Mouse (Mus musculus) intestine, postnatal 0 days (tissue): ENCODE data around the gene Mybpc1. TPM values are rescaled to one million over a fixed set of nuclear protein-coding genes. Genes with fewer than 3 reads are reported as not detected.

Experiments used
- ATAC-seq: fragments of 200-750 bp; cut with Nextera tagmentation; 2 replicates; pipeline ENCODE4 v1.8.0; 2017; ENCODE audit warnings: mild to moderate bottlenecking, moderate TSS enrichment, moderate library complexity
- H3K27ac ChIP-seq: fragments of 300-500 bp; sonication (generic); 2 replicates; pipeline ENCODE4 v1.5.1; 2014; ENCODE audit warnings: mild to moderate bottlenecking, low read depth, low read length, moderate library complexity
- H3K27me3 ChIP-seq: fragments of 300-500 bp; sonication (generic); replicated peaks from 2 replicates; pipeline ENCODE4 v1.6.1; 2014; ENCODE audit warnings: low read length, mixed read lengths; ENCODE audit not compliant: control insufficient read depth, insufficient read depth
- H3K36me3 ChIP-seq: fragments of 300-500 bp; sonication (generic); 2 replicates; pipeline ENCODE4 v1.6.1; 2014; ENCODE audit warnings: mild to moderate bottlenecking, moderate library complexity; ENCODE audit not compliant: control insufficient read depth, insufficient read depth
- H3K4me1 ChIP-seq: fragments of 300-500 bp; sonication (generic); replicated peaks from 2 replicates; pipeline ENCODE4 v1.6.1; 2014; ENCODE audit warnings: antibody characterized with exemption, low read length, mixed read lengths; ENCODE audit not compliant: control insufficient read depth, insufficient read depth
- H3K4me2 ChIP-seq: fragments of 300-500 bp; sonication (generic); replicated peaks from 2 replicates; pipeline ENCODE4 v1.6.1; 2014; ENCODE audit warnings: low read depth, mild to moderate bottlenecking, moderate library complexity
- H3K4me3 ChIP-seq: fragments of 300-500 bp; sonication (generic); 2 replicates; pipeline ENCODE4 v1.5.1; 2014; ENCODE audit warnings: low read depth, low read length
- H3K9ac ChIP-seq: fragments of 300-500 bp; sonication (generic); 2 replicates; pipeline ENCODE4 v1.6.1; 2014; ENCODE audit warnings: mild to moderate bottlenecking, low read depth, low read length
- H3K9me3 ChIP-seq: fragments of 300-500 bp; sonication (generic); 2 replicates; pipeline ENCODE4 v1.6.1; 2016; ENCODE audit warnings: mixed run types; ENCODE audit not compliant: control insufficient read depth
- CTCF ChIP-seq: sonication (generic); IDR thresholded peaks from 2 replicates; pipeline ENCODE4 v1.5.1; 2016; ENCODE audit warnings: low read depth, mild to moderate bottlenecking, control low read depth, antibody characterized with exemption, moderate library complexity
- WGBS: fragments of 180-500 bp; shearing (Covaris S2); extraction: QIAGEN DNeasy Blood & Tissue Kit; methylation state at CpG from one replicate; pipeline ENCODE4 v1.1.7; 2014; 5-methylcytosine and 5-hydroxymethylcytosine counted together
- polyA plus RNA-seq: library from polyadenylated mRNA; unstranded; fragments of >200 nt; fragmentation: Nextera tagmentation; extraction: Ambion mirVana; gene quantifications from 2 replicates; pipeline ENCODE4 v1.2.1, GENCODE M21; 2015

Mybpc1 gene
- polyA plus RNA-seq, 1 experiment from 2014 or later, result 2.2 TPM

- no peak overlapping the region for H3K27ac ChIP-seq
- H3K4me1 ChIP-seq, result no peaks in the 10 kb centered on the region
- no peaks in the 10 kb centered on the region for H3K9me3 ChIP-seq
- no peak overlapping the region for H3K4me3 ChIP-seq
- ATAC-seq, result no peak
- no peaks in the 10 kb centered on the region for H3K27me3 ChIP-seq
- no peak overlapping the region for H3K9ac ChIP-seq
- H3K4me2 ChIP-seq, result no peak overlapping the region
- no peak for TF ChIP-seq CTCF
- no peaks in the 10 kb centered on the region for H3K36me3 ChIP-seq
- WGBS, result 68% methylated on average over 8 of the region's 8 CpGs
Measured at GRCm38 (mm10) chr10:88574115-88574635, 30.8 kb downstream of the Mybpc1 start.

- Histone ChIP-seq H3K4me1 (no peaks in the 10 kb centered on the region), H3K27ac (no peak overlapping the region), H3K4me2 (no peak overlapping the region), H3K27me3 (no peaks in the 10 kb centered on the region), H3K4me3 (no peak overlapping the region), H3K36me3 (no peaks in the 10 kb centered on the region), H3K9ac (no peak overlapping the region), H3K9me3 (no peaks in the 10 kb centered on the region)
- TF ChIP-seq CTCF, result no peak
- no peak for ATAC-seq
- WGBS, result 81% methylated on average over 5 of the region's 5 CpGs
Measured at GRCm38 (mm10) chr10:88572123-88572522, 32.8 kb downstream of the Mybpc1 start.

GRCm38 (mm10) chr10:88557046-88557445 is 47.9 kb downstream of the Mybpc1 start:
- TF ChIP-seq CTCF, result no peak
- 84% methylated on average over 6 of the region's 6 CpGs for WGBS
- no peak for ATAC-seq

DNA sequence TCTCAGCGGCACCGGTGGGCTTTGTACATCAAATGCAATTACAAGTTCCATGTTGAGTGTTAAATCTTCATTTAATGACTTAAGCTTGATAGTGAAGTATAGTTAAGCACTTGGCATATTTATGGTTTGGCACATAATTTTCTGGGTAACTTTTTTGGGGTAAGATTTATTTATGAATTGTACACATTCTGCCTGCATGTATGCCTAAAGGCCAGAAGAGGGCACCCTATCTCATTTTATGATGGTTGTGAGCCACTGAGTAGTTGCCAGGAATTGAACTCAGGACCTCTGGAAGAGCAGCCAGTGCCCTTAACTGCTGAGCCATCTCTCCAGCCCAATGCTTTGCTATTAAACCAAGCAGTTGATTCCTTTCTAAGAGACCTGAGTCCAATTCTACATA is 52.2 kb downstream of the Mybpc1 start:
- H3K4me2 ChIP-seq, result no peak overlapping the region
- H3K4me1 ChIP-seq, result no peaks in the 10 kb centered on the region
- H3K27ac ChIP-seq, result no peak overlapping the region
- no peak overlapping the region for H3K9ac ChIP-seq
- H3K9me3 ChIP-seq, result no peaks in the 10 kb centered on the region
- H3K27me3 ChIP-seq, result no peaks in the 10 kb centered on the region
- whole genome bisulfite sequencing, result 97% methylated on average over 2 of the region's 2 CpGs
- no peak overlapping the region for H3K4me3 ChIP-seq
- TF ChIP-seq CTCF, result peak; percentile 46
- no peak for ATAC-seq
- H3K36me3 ChIP-seq, result no peaks in the 10 kb centered on the region

More at GRCm38 (mm10) chr10:88557046-88557445, 47.9 kb downstream of the Mybpc1 start:
- H3K9ac ChIP-seq, result no peak overlapping the region
- no peak overlapping the region for H3K4me2 ChIP-seq
- no peaks in the 10 kb centered on the region for H3K27me3 ChIP-seq
- no peaks in the 10 kb centered on the region for H3K4me1 ChIP-seq
- no peaks in the 10 kb centered on the region for H3K9me3 ChIP-seq
- no peaks in the 10 kb centered on the region for H3K36me3 ChIP-seq
- H3K4me3 ChIP-seq, result no peak overlapping the region
- H3K27ac ChIP-seq, result no peak overlapping the region

GRCm38 (mm10) chr10:88550225-88550624 is 54.7 kb downstream of the Mybpc1 start:
- TF ChIP-seq CTCF, result peak; percentile 32
- Histone ChIP-seq H3K27me3 (no peaks in the 10 kb centered on the region), H3K9ac (no peak overlapping the region), H3K27ac (no peak overlapping the region), H3K9me3 (no peaks in the 10 kb centered on the region), H3K4me2 (no peak overlapping the region), H3K36me3 (no peaks in the 10 kb centered on the region), H3K4me3 (no peak overlapping the region), H3K4me1 (no peaks in the 10 kb centered on the region)
- no peak for ATAC-seq
- 88% methylated on average over 3 of the region's 3 CpGs for WGBS

DNA sequence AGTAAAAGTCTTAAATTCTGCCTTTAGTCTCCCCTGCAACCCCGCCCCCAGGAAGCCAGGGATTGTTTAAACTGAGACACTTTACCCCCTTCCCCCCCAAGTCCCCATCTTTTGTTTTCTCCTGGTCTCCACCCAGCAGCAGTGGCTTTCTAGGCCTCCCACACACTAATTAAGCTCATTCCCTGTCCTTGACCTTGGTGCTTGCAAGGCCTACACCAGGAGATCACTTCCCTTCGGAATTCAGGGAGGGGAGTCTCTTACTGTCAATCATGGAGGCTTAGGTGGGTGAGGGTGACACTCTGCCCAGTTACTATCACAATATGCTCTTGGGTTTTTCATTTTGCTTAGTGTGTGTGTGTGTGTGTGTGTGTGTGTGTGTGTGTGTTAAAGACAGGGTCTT is 57.3 kb downstream of the Mybpc1 start:
- no peaks in the 10 kb centered on the region for H3K27me3 ChIP-seq
- no peak overlapping the region for H3K27ac ChIP-seq
- no peak for ATAC-seq
- no peak overlapping the region for H3K4me3 ChIP-seq
- H3K4me1 ChIP-seq, result no peaks in the 10 kb centered on the region
- WGBS, result 56% methylated on average over 2 of the region's 2 CpGs
- H3K9ac ChIP-seq, result no peak overlapping the region
- no peaks in the 10 kb centered on the region for H3K36me3 ChIP-seq
- no peak overlapping the region for H3K4me2 ChIP-seq
- no peaks in the 10 kb centered on the region for H3K9me3 ChIP-seq
- no peak for TF ChIP-seq CTCF

- H3K4me2 ChIP-seq, result no peak overlapping the region
- WGBS, result 62% methylated on average over 5 of the region's 5 CpGs
- no peaks in the 10 kb centered on the region for H3K27me3 ChIP-seq
- no peaks in the 10 kb centered on the region for H3K9me3 ChIP-seq
- no peak overlapping the region for H3K9ac ChIP-seq
- no peak for TF ChIP-seq CTCF
- no peaks in the 10 kb centered on the region for H3K36me3 ChIP-seq
- H3K4me1 ChIP-seq, result no peaks in the 10 kb centered on the region
- H3K4me3 ChIP-seq, result no peak overlapping the region
- no peak for ATAC-seq
- H3K27ac ChIP-seq, result no peak overlapping the region
Measured at GRCm38 (mm10) chr10:88530631-88531030, 74.3 kb downstream of the Mybpc1 start.
